Mouse (Mus musculus) hindbrain, embryonic 12.5 days (tissue): ENCODE measurements around the gene Eefsec. TPM values are rescaled to one million over a fixed set of nuclear protein-coding genes. Genes with fewer than 3 reads are reported as not detected.

Experiments
- ATAC-seq: fragments of 200-750 bp; cut with Nextera tagmentation; 2 replicates; pipeline ENCODE4 v1.8.0; 2017; ENCODE audit warnings: moderate TSS enrichment; ENCODE audit not compliant: low FRiP score
- H3K27ac ChIP-seq: fragments of 300-500 bp; sonication (generic); 2 replicates; pipeline ENCODE4 v1.5.1; 2016; ENCODE audit warnings: mild to moderate bottlenecking
- H3K27me3 ChIP-seq: fragments of 300-500 bp; sonication (generic); 2 replicates; pipeline ENCODE4 v1.6.1; 2016; ENCODE audit warnings: mild to moderate bottlenecking
- H3K36me3 ChIP-seq: fragments of 300-500 bp; sonication (generic); 2 replicates; pipeline ENCODE4 v1.6.1; 2016; ENCODE audit warnings: mild to moderate bottlenecking
- H3K4me1 ChIP-seq: fragments of 300-500 bp; sonication (generic); 2 replicates; pipeline ENCODE4 v1.6.1; 2016
- H3K4me2 ChIP-seq: fragments of 300-500 bp; sonication (generic); replicated peaks from 2 replicates; pipeline ENCODE4 v1.6.1; 2016; ENCODE audit warnings: mild to moderate bottlenecking
- H3K4me3 ChIP-seq: fragments of 300-500 bp; sonication (generic); 2 replicates; pipeline ENCODE4 v1.5.1; 2016; ENCODE audit warnings: mild to moderate bottlenecking
- H3K9ac ChIP-seq: fragments of 300-500 bp; sonication (generic); 2 replicates; pipeline ENCODE4 v1.6.1; 2016; ENCODE audit warnings: mild to moderate bottlenecking, moderate library complexity
- H3K9me3 ChIP-seq: fragments of 300-500 bp; sonication (generic); replicated peaks from 2 replicates; pipeline ENCODE4 v1.6.1; 2016; ENCODE audit warnings: mild to moderate bottlenecking
- WGBS: fragments of 180-500 bp; shearing (Covaris S2); methylation state at CpG from one replicate; pipeline ENCODE4 v1.1.7; 2016; 5-methylcytosine and 5-hydroxymethylcytosine counted together
- polyA plus RNA-seq: library from polyadenylated mRNA; unstranded; fragments of >200 nt; fragmentation: Nextera tagmentation; extraction: Ambion mirVana; gene quantifications from 2 replicates; pipeline ENCODE4 v1.2.1, GENCODE M21; 2016

The Eefsec gene
- polyA plus RNA-seq, 1 experiment from 2014 or later = 28.8 TPM

GRCm38 (mm10) chr6:88358210-88358609 lies 88.1 kb downstream of the Eefsec start:
- ATAC-seq = no peak
- no peaks in the 10 kb centered on the region for H3K4me1 ChIP-seq
- H3K36me3 ChIP-seq = 0 out of 2 replicates have a peak, but pooled peaks cover 6% of the 10 kb centered on the region
- H3K27ac ChIP-seq = no peak overlapping the region
- H3K4me2 ChIP-seq = no peak overlapping the region
- no peaks in the 10 kb centered on the region; the same call in 1 of the 2 replicates for H3K9me3 ChIP-seq
- H3K9ac ChIP-seq = no peak overlapping the region
- H3K4me3 ChIP-seq = no peak overlapping the region
- no peaks in the 10 kb centered on the region for H3K27me3 ChIP-seq

GRCm38 (mm10) chr6:88355866-88356265 lies 90.5 kb downstream of the Eefsec start:
- H3K9ac ChIP-seq = no peak overlapping the region
- H3K27me3 ChIP-seq = no peaks in the 10 kb centered on the region
- no peak for ATAC-seq
- H3K4me1 ChIP-seq = peaks cover 3% of the 10 kb centered on the region; the same call in 1 of the 2 replicates
- H3K9me3 ChIP-seq = no peaks in the 10 kb centered on the region; the same call in 1 of the 2 replicates
- WGBS = 67% methylated on average over 3 of the region's 3 CpGs
- H3K4me3 ChIP-seq = no peak overlapping the region
- no peak overlapping the region for H3K4me2 ChIP-seq
- no peak overlapping the region for H3K27ac ChIP-seq
- peaks cover 12% of the 10 kb centered on the region; the same call in 1 of the 2 replicates for H3K36me3 ChIP-seq

- no peak overlapping the region for H3K9ac ChIP-seq
- no peaks in the 10 kb centered on the region for H3K9me3 ChIP-seq
- H3K27ac ChIP-seq = no peak overlapping the region
- no peak overlapping the region for H3K4me3 ChIP-seq
- no peak for ATAC-seq
- no peak overlapping the region for H3K4me2 ChIP-seq
- H3K27me3 ChIP-seq = no peaks in the 10 kb centered on the region
- WGBS = 59% methylated on average over 4 of the region's 4 CpGs
- H3K36me3 ChIP-seq = peaks cover 16% of the 10 kb centered on the region; the same call in 1 of the 2 replicates
- H3K4me1 ChIP-seq = peaks cover 3% of the 10 kb centered on the region; the same call in 1 of the 2 replicates
These were observed 93.8 kb downstream of the Eefsec start for GRCm38 (mm10) chr6:88352541-88352940.

GRCm38 (mm10) chr6:88346776-88347175 lies 99.6 kb downstream of the Eefsec start:
- Histone ChIP-seq H3K4me3 (no peak overlapping the region), H3K9ac (no peak overlapping the region), H3K36me3 (peaks cover 6% of the 10 kb centered on the region; the same call in 1 of the 2 replicates), H3K9me3 (no peaks in the 10 kb centered on the region), H3K4me1 (peaks cover 32% of the 10 kb centered on the region), H3K27me3 (no peaks in the 10 kb centered on the region), H3K4me2 (no peak overlapping the region), H3K27ac (no peak overlapping the region)
- no peak for ATAC-seq
- 83% methylated on average over 1 of the region's 1 CpGs for WGBS

GRCm38 (mm10) chr6:88345311-88345710 lies 101.0 kb downstream of the Eefsec start:
- no peak overlapping the region for H3K9ac ChIP-seq
- peaks cover 32% of the 10 kb centered on the region for H3K4me1 ChIP-seq
- no peak overlapping the region for H3K4me3 ChIP-seq
- H3K27me3 ChIP-seq = no peaks in the 10 kb centered on the region
- no peak for ATAC-seq
- no peaks in the 10 kb centered on the region for H3K9me3 ChIP-seq
- WGBS = 64% methylated on average over 2 of the region's 2 CpGs
- no peak overlapping the region for H3K4me2 ChIP-seq
- 0 out of 2 replicates have a peak, but pooled peaks cover 4% of the 10 kb centered on the region for H3K36me3 ChIP-seq
- H3K27ac ChIP-seq = no peak overlapping the region

GRCm38 (mm10) chr6:88343485-88344450 lies 102.6 kb downstream of the Eefsec start:
- Histone ChIP-seq H3K27ac (peak overlapping the region; percentile 74), H3K9ac (0 out of 2 replicates have a peak overlapping the region, but pooled peaks have one; percentile 18), H3K9me3 (no peaks in the 10 kb centered on the region), H3K36me3 (no peaks in the 10 kb centered on the region), H3K4me3 (no peak overlapping the region), H3K4me2 (0 out of 2 replicates have a peak overlapping the region, but pooled peaks have one; percentile 19), H3K27me3 (no peaks in the 10 kb centered on the region), H3K4me1 (peaks cover 35% of the 10 kb centered on the region)
- 45% methylated on average over 7 of the region's 7 CpGs for WGBS
- peak; percentile 85 for ATAC-seq

- ATAC-seq = peak; percentile 44; the same call in 1 of the 2 replicates
- Histone ChIP-seq H3K4me1 (peaks cover 35% of the 10 kb centered on the region), H3K27ac (peak overlapping the region; percentile 74)
These were observed 103.4 kb downstream of the Eefsec start for GRCm38 (mm10) chr6:88342965-88343364.

GRCm38 (mm10) chr6:88341182-88341581 lies 105.2 kb downstream of the Eefsec start:
- Histone ChIP-seq H3K27ac (no peak overlapping the region), H3K4me1 (peaks cover 35% of the 10 kb centered on the region), H3K36me3 (no peaks in the 10 kb centered on the region), H3K9ac (no peak overlapping the region), H3K4me2 (no peak overlapping the region), H3K27me3 (no peaks in the 10 kb centered on the region), H3K9me3 (no peaks in the 10 kb centered on the region), H3K4me3 (no peak overlapping the region)
- WGBS = 96% methylated on average over 3 of the region's 3 CpGs
- no peak for ATAC-seq

More at GRCm38 (mm10) chr6:88342965-88343364, 103.4 kb downstream of the Eefsec start:
- H3K36me3 ChIP-seq = no peaks in the 10 kb centered on the region
- no peak overlapping the region for H3K4me2 ChIP-seq
- no peaks in the 10 kb centered on the region for H3K27me3 ChIP-seq
- 78% methylated on average over 3 of the region's 3 CpGs for WGBS
- no peak overlapping the region for H3K4me3 ChIP-seq
- 0 out of 2 replicates have a peak overlapping the region, but pooled peaks have one; percentile 18 for H3K9ac ChIP-seq
- no peaks in the 10 kb centered on the region for H3K9me3 ChIP-seq

- Histone ChIP-seq H3K4me1 (peaks cover 34% of the 10 kb centered on the region), H3K27me3 (no peaks in the 10 kb centered on the region), H3K27ac (no peak overlapping the region), H3K36me3 (no peaks in the 10 kb centered on the region), H3K9me3 (no peaks in the 10 kb centered on the region), H3K4me3 (no peak overlapping the region), H3K4me2 (no peak overlapping the region), H3K9ac (no peak overlapping the region)
- WGBS = 88% methylated on average over 7 of the region's 7 CpGs
- ATAC-seq = no peak
These were observed 105.6 kb downstream of the Eefsec start for GRCm38 (mm10) chr6:88340761-88341160.

- H3K4me3 ChIP-seq = no peak overlapping the region
These were observed 117.0 kb downstream of the Eefsec start for GRCm38 (mm10) chr6:88329336-88329735.

GRCm38 (mm10) chr6:88321879-88322278 lies 124.5 kb downstream of the Eefsec start:
- no peak for ATAC-seq
- H3K4me1 ChIP-seq = peaks cover 2% of the 10 kb centered on the region; the same call in 1 of the 2 replicates
- H3K36me3 ChIP-seq = no peaks in the 10 kb centered on the region
- WGBS = 38% methylated on average over 7 of the region's 7 CpGs
- H3K9me3 ChIP-seq = no peaks in the 10 kb centered on the region
- H3K4me2 ChIP-seq = no peak overlapping the region
- H3K27ac ChIP-seq = no peak overlapping the region
- H3K4me3 ChIP-seq = no peak overlapping the region
- H3K27me3 ChIP-seq = no peaks in the 10 kb centered on the region
- no peak overlapping the region for H3K9ac ChIP-seq

More at GRCm38 (mm10) chr6:88329336-88329735, 117.0 kb downstream of the Eefsec start:
- ATAC-seq = no peak
- Histone ChIP-seq H3K27me3 (no peaks in the 10 kb centered on the region), H3K36me3 (0 out of 2 replicates have a peak, but pooled peaks cover 3% of the 10 kb centered on the region), H3K27ac (no peak overlapping the region), H3K9ac (no peak overlapping the region), H3K4me1 (no peaks in the 10 kb centered on the region), H3K9me3 (no peaks in the 10 kb centered on the region; the same call in 1 of the 2 replicates), H3K4me2 (no peak overlapping the region)

GRCm38 (mm10) chr6:88321253-88321652 lies 125.1 kb downstream of the Eefsec start:
- Histone ChIP-seq H3K4me1 (peaks cover 4% of the 10 kb centered on the region), H3K27me3 (no peaks in the 10 kb centered on the region), H3K27ac (no peak overlapping the region), H3K9me3 (no peaks in the 10 kb centered on the region), H3K4me3 (no peak overlapping the region), H3K4me2 (no peak overlapping the region), H3K9ac (no peak overlapping the region), H3K36me3 (no peaks in the 10 kb centered on the region)
- no peak for ATAC-seq
- WGBS = 70% methylated on average over 5 of the region's 5 CpGs
